Mouse (Mus musculus) stomach, postnatal 0 days (tissue): ENCODE measurements at regions not wholly inside any gene's neighbourhood (a gene's known extent, or its start where the extent isn't known, plus 50 kb on each side); places are given as distances from the start of the nearest gene placed in this dataset.

Source experiments
- CTCF ChIP-seq: IDR thresholded peaks from 2 replicates; pipeline ENCODE4 v1.5.1; 2016; ENCODE audit warnings: antibody characterized with exemption, low read depth, mild to moderate bottlenecking, moderate library complexity
- EP300 ChIP-seq: optimal IDR thresholded peaks from 2 replicates; pipeline ENCODE3; 2016; ENCODE audit warnings: antibody characterized with exemption

- no peak for TF ChIP-seq CTCF
- no peak for TF ChIP-seq EP300
Observed at GRCm38 (mm10) chr13:41952453-41952852, 99.4 kb upstream of the Hivep1 start.
